ENCODE assay signal across 8 mouse cellular contexts in genomic region chr2:26502863-26503631, GRCm38 (mm10). TPM values are rescaled to one million over a fixed set of nuclear protein-coding genes. Genes with fewer than 3 reads are reported as not detected.
DNase-seq lines count a peak whose midpoint lies in the region; ATAC-seq and TF ChIP-seq lines count a peak whose summit lies in the region.

No protein-coding gene starts in this region.

- H3K36me3 ChIP-seq in liver, adult 2 months (ENCODE audit: control insufficient read depth, insufficient read depth, low read length) = no peaks in the 10 kb centered on the region
- H3K36me3 ChIP-seq in hindbrain, embryonic 13.5 days = no peaks in the 10 kb centered on the region
- H3K36me3 ChIP-seq in stomach, embryonic 14.5 days (ENCODE audit: control insufficient read depth, insufficient read depth, low read length) = peaks cover 8% of the 10 kb centered on the region

- no peaks in the 10 kb centered on the region for H3K27me3 ChIP-seq in liver, adult 2 months (ENCODE audit: control insufficient read depth, insufficient read depth, low read length)
- H3K27me3 ChIP-seq in hindbrain, embryonic 13.5 days = peaks cover 38% of the 10 kb centered on the region
- no peaks in the 10 kb centered on the region for H3K27me3 ChIP-seq in stomach, embryonic 14.5 days (ENCODE audit: control insufficient read depth, insufficient read depth, low read length)

- no peak for ATAC-seq in hindbrain, embryonic 13.5 days (ENCODE audit: low FRiP score)
- ATAC-seq in stomach, embryonic 14.5 days (ENCODE audit: insufficient number of reproducible peaks, insufficient read depth, low FRiP score, low read depth) = no peak
- no peak for ATAC-seq in megakaryocyte-erythroid progenitor cell, adult 5-6 weeks (replicated peaks; ENCODE audit: low FRiP score, low TSS enrichment, poor library complexity, severe bottlenecking)

- peak overlapping the region; percentile 53 for H3K27ac ChIP-seq in liver, adult 2 months (replicated peaks; ENCODE audit: insufficient read depth, low read depth, low read length)
- peak overlapping the region; percentile 91 for H3K27ac ChIP-seq in cortical plate, adult 2 months (ENCODE audit: insufficient read depth, low read length)
- H3K27ac ChIP-seq in hindbrain, embryonic 13.5 days = peak overlapping the region; percentile 89
- H3K27ac ChIP-seq in stomach, embryonic 14.5 days (ENCODE audit: low read length) = peak overlapping the region; percentile 84

- 0% methylated on average over 57 of the region's 57 CpGs for WGBS in liver, adult 2 months
- under 1% methylated on average over 57 of the region's 57 CpGs for WGBS in hindbrain, embryonic 13.5 days
- under 1% methylated on average over 48 of the region's 57 CpGs for WGBS in stomach, embryonic 14.5 days

- H3K9ac ChIP-seq in liver, adult 2 months (ENCODE audit: low read depth, low read length) = peak overlapping the region; percentile 90
- H3K9ac ChIP-seq in hindbrain, embryonic 13.5 days = peak overlapping the region; percentile 86
- peak overlapping the region; percentile 92 for H3K9ac ChIP-seq in stomach, embryonic 14.5 days (replicated peaks; ENCODE audit: low read depth, low read length)

- DNase-seq in liver, adult 2 months (ENCODE audit: extremely low read depth, low read depth, low spot score) = no peak
- no peak for DNase-seq in liver
- peak; percentile 54 for DNase-seq in lung, postnatal 10 days
- DNase-seq in Muller cell, postnatal 12 days (ENCODE audit: inconsistent ontology term) = no peak

- H3K79me2 ChIP-seq in liver, adult 2 months (ENCODE audit: control insufficient read depth, insufficient read depth, low read length) = peaks cover 37% of the 10 kb centered on the region

- H3K4me1 ChIP-seq in liver, adult 2 months (ENCODE audit: control insufficient read depth, insufficient read depth, low read length) = peaks cover 31% of the 10 kb centered on the region
- no peaks in the 10 kb centered on the region; the same call in 1 of the 2 replicates for H3K4me1 ChIP-seq in cortical plate, adult 2 months (ENCODE audit: control insufficient read depth, insufficient read depth, low read length)
- H3K4me1 ChIP-seq in hindbrain, embryonic 13.5 days (replicated peaks) = peaks cover 85% of the 10 kb centered on the region
- H3K4me1 ChIP-seq in stomach, embryonic 14.5 days (ENCODE audit: control insufficient read depth, insufficient read depth, low read length) = peaks cover 68% of the 10 kb centered on the region

- H3K4me3 ChIP-seq in liver, adult 2 months (ENCODE audit: insufficient read depth, low read depth, low read length) = peak overlapping the region; percentile 65
- peak overlapping the region; percentile 34 for H3K4me3 ChIP-seq in cortical plate, adult 2 months (ENCODE audit: insufficient read depth, low read length)
- H3K4me3 ChIP-seq in hindbrain, embryonic 13.5 days = peak overlapping the region; percentile 62
- H3K4me3 ChIP-seq in stomach, embryonic 14.5 days (ENCODE audit: low read depth, low read length) = peak overlapping the region; percentile 88

- no peak for TF ChIP-seq POLR2A in liver, adult 2 months (IDR thresholded peaks at IDR 0.05; ENCODE audit: extremely low read depth, insufficient read depth, low read length)
- TF ChIP-seq POLR2A in cortical plate, adult 2 months (IDR thresholded peaks at IDR 0.05; ENCODE audit: extremely low read depth, insufficient read depth, low read length) = no peak

- H3K9me3 ChIP-seq in hindbrain, embryonic 13.5 days = no peaks in the 10 kb centered on the region
- no peaks in the 10 kb centered on the region for H3K9me3 ChIP-seq in stomach, embryonic 14.5 days (ENCODE audit: control insufficient read depth, low read depth, low read length)

- H3K4me2 ChIP-seq in hindbrain, embryonic 13.5 days = peak overlapping the region; percentile 85
- peak overlapping the region; percentile 78 for H3K4me2 ChIP-seq in stomach, embryonic 14.5 days (replicated peaks; ENCODE audit: low read depth, low read length)

- TF ChIP-seq CTCF in liver, adult 2 months (IDR thresholded peaks at IDR 0.05; ENCODE audit: low read depth, low read length) = no peak
- no peak for TF ChIP-seq CTCF in cortical plate, adult 2 months (IDR thresholded peaks at IDR 0.05; ENCODE audit: extremely low read depth, insufficient read depth, low read length)

RNA-seq across cellular contexts. Expression of gene Notch1, which starts 13.4 kb away (rescaled TPM):
- 6.2 and 13.8 TPM in 2 replicates for total RNA-seq in liver, adult 2 months (2014; rRNA removed)
- 9.1 and 9.7 TPM in 2 replicates for polyA plus RNA-seq in liver, adult 2 months (2012; rRNA removed)
- polyA plus RNA-seq in cortical plate, adult 2 months (2012; rRNA removed) = 10.9 and 11.1 TPM in 2 replicates
- 17.5 and 19.2 TPM in 2 replicates for polyA plus RNA-seq in hindbrain, embryonic 13.5 days (2015; fragmentation: Nextera tagmentation; extraction: Ambion mirVana)
- polyA plus RNA-seq in stomach, embryonic 14.5 days (2014; fragmentation: Nextera tagmentation; extraction: Ambion mirVana) = 29.5 and 31.7 TPM in 2 replicates
- 2.6 and 3.1 TPM in 2 replicates for total RNA-seq in megakaryocyte-erythroid progenitor cell, adult 5-6 weeks (2014; fragmentation: Nextera tagmentation)
- total RNA-seq in megakaryocyte-erythroid progenitor cell, adult 5-6 weeks (2017) = 0.56 and 0.61 TPM in 2 replicates

RNA-seq across cellular contexts. Expression of gene Sec16a, which starts 58.0 kb away (rescaled TPM):
- 44.5 and 53.2 TPM in 2 replicates for total RNA-seq in liver, adult 2 months (2014; rRNA removed)
- 70.5 and 78.2 TPM in 2 replicates for polyA plus RNA-seq in liver, adult 2 months (2012; rRNA removed)
- 30.6 and 32.2 TPM in 2 replicates for polyA plus RNA-seq in cortical plate, adult 2 months (2012; rRNA removed)
- 18.3 and 18.5 TPM in 2 replicates for polyA plus RNA-seq in hindbrain, embryonic 13.5 days (2015; fragmentation: Nextera tagmentation; extraction: Ambion mirVana)
- polyA plus RNA-seq in stomach, embryonic 14.5 days (2014; fragmentation: Nextera tagmentation; extraction: Ambion mirVana) = 33.4 and 37.7 TPM in 2 replicates
- 32.7 and 37.7 TPM in 2 replicates for total RNA-seq in megakaryocyte-erythroid progenitor cell, adult 5-6 weeks (2014; fragmentation: Nextera tagmentation)
- total RNA-seq in megakaryocyte-erythroid progenitor cell, adult 5-6 weeks (2017) = 16.6 and 29.8 TPM in 2 replicates

Comparison
In these comparisons a context has a peak if more than half of its experiments do, and no peak if none do; other contexts are left out.
1. H3K4me3 ChIP-seq: peak in every context shown above with its lines; median percentile 88 in stomach, embryonic 14.5 days; 65 in liver, adult 2 months; 62 in hindbrain, embryonic 13.5 days; 34 in cortical plate, adult 2 months.